Mouse (Mus musculus) mouse embryonic stem cell (cell line): ENCODE measurements around the gene Olfr393.

ENCODE experiments used
- in situ Hi-C, 2 experiments: fragments of 300-500 bp; cut with MboI; formaldehyde crosslinking; loops; 1 replicate in 1 of 2; 3 replicates in 1 of 2; pipeline ENCODE4 v1.14.3; 2019 to 2020; ENCODE audit warnings: low sequenced_read_pairs in 2 of 2, low pct_unique_long_range_greater_than_20kb in 1 of 2, mixed read lengths in 1 of 2; ENCODE audit not compliant: unreplicated experiment in 1 of 2

Gene Olfr393

GRCm38 (mm10) chr11:73851354-73851753, at the start of gene Olfr393:
Gene Olfr393, minus strand, starts transcription at chr11:73851454.
- in situ Hi-C loops = no loop called here

- in situ Hi-C loops = no loop called here
Observed at GRCm38 (mm10) chr11:73890671-73891070, 39.4 kb upstream of the Olfr393 start, which contains the start of gene Olfr394. Gene Olfr394, minus strand, starts transcription at chr11:73890771.

GRCm38 (mm10) chr11:73816949-73817348, 34.3 kb downstream of the Olfr393 start, which contains the start of gene Olfr392:
Gene Olfr392, minus strand, starts transcription at chr11:73817049.
- in situ Hi-C loops = no loop called here

- in situ Hi-C loops = no loop called here
Observed at GRCm38 (mm10) chr11:73802952-73803351, 48.3 kb downstream of the Olfr393 start, which contains the start of gene Olfr391-ps. Gene Olfr391-ps, minus strand, starts transcription at chr11:73803052.
